Mouse (Mus musculus) hindbrain, embryonic 15.5 days (tissue): Measurements from ENCODE around the gene Pnpla8. TPM values are rescaled to one million over a fixed set of nuclear protein-coding genes. Genes with fewer than 3 reads are reported as not detected.

Experiments used
- ATAC-seq: fragments of 200-750 bp; cut with Nextera tagmentation; 2 replicates; pipeline ENCODE4 v1.8.0; 2017; ENCODE audit warnings: low read depth, moderate number of reproducible peaks, moderate TSS enrichment; ENCODE audit not compliant: low FRiP score
- H3K27ac ChIP-seq: fragments of 300-500 bp; sonication (generic); replicated peaks from 2 replicates; pipeline ENCODE4 v1.5.1; 2015; ENCODE audit warnings: mild to moderate bottlenecking, inconsistent platforms
- H3K27me3 ChIP-seq: fragments of 300-500 bp; sonication (generic); 2 replicates; pipeline ENCODE4 v1.6.1; 2015; ENCODE audit warnings: control low read depth, inconsistent platforms
- H3K36me3 ChIP-seq: fragments of 300-500 bp; sonication (generic); 2 replicates; pipeline ENCODE4 v1.6.1; 2015; ENCODE audit warnings: control low read depth, inconsistent platforms
- H3K4me1 ChIP-seq: fragments of 300-500 bp; sonication (generic); replicated peaks from 2 replicates; pipeline ENCODE4 v1.6.1; 2015; ENCODE audit warnings: control low read depth, inconsistent platforms
- H3K4me2 ChIP-seq: fragments of 300-500 bp; sonication (generic); 2 replicates; pipeline ENCODE4 v1.6.1; 2015; ENCODE audit warnings: moderate library complexity, mild to moderate bottlenecking, inconsistent platforms
- H3K4me3 ChIP-seq: fragments of 300-500 bp; sonication (generic); 2 replicates; pipeline ENCODE4 v1.5.1; 2015; ENCODE audit warnings: mild to moderate bottlenecking, inconsistent platforms
- H3K9ac ChIP-seq: fragments of 300-500 bp; sonication (generic); 2 replicates; pipeline ENCODE4 v1.6.1; 2015; ENCODE audit warnings: inconsistent platforms
- H3K9me3 ChIP-seq: fragments of 300-500 bp; sonication (generic); 2 replicates; pipeline ENCODE4 v1.6.1; 2016; ENCODE audit warnings: control low read depth, inconsistent platforms
- WGBS: fragments of 180-500 bp; shearing (Covaris S2); methylation state at CpG from one replicate; pipeline ENCODE4 v1.1.7; 2015; 5-methylcytosine and 5-hydroxymethylcytosine counted together
- polyA plus RNA-seq: library from polyadenylated mRNA; unstranded; fragments of >200 nt; fragmentation: Nextera tagmentation; extraction: Ambion mirVana; gene quantifications from 2 replicates; pipeline ENCODE4 v1.2.1, GENCODE M21; 2015

Pnpla8 gene
- polyA plus RNA-seq, 1 experiment from 2014 or later, result 125 TPM

DNA sequence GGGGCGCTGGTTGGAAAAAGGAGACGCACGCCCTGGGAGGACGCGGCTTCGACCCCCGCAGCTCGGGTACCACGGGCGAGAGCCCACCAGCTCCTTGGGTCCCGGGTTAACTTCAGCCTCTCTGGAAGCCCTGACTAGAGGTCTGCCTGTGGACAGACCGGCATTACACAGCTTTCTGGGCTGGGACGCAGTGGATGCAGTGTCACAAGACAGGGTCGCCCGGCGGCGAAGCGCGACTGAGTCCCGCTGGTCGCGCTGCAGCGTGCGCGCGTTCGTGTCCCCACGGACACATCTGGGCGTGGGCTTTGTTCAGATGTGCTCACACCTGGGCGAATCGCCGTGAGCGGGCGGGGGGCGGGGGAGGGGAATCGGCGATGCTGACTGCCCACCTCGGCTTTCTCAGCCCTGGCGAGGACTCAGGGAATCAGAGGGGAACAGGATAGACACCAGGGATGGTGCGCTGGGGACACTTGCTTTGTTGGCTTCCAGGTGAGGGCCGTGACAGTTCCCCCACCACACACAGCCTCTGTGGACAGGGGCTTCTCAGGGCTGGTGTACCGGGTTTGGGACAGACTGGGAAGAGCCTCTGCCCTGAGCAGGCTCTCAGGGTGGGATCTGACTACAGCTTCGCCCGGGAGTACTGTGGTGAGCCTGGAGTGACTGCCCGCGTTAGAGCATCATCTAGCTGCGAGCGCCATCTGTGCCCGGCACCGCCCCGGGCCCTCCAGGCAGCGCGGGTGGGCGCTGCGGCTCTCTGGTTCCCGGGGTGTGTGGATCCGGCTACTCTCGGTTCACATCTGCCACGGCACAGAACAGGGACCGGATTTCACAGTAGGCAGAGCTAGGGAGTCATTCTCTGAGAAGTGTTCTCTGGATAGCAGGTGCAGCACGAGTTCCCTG, 108.4 kb downstream of the Pnpla8 start:
- peak; percentile 77 for ATAC-seq

DNA sequence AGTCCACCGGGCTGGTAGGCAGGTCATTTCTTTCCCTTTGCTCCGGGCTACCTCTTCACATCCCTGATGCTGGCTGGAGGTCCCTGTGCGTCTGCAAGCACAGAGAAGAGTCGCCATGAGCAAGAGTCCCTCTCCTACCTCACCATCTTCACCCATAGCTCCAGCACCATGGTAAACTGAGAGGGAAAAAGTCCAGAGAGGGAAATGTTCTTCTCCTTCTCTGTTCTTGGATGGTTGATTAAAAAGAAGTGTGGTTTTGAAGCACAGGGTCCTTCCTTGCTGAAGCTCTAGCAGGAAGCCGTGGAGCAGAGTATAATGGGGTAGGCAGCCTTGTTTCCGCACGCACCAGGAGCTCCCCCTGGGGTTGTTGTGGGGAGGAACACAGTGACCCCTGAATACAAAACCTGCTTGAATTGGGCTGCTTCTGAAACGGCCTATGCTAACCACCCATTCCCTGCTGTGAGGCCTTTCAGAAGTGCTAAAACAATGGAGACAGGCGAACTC, 109.1 kb downstream of the Pnpla8 start:
- Histone ChIP-seq H3K27ac (peak overlapping the region; percentile 88), H3K4me1 (peaks cover 28% of the 10 kb centered on the region), H3K9ac (peak overlapping the region; percentile 77), H3K27me3 (no peaks in the 10 kb centered on the region), H3K4me3 (peak overlapping the region; percentile 62), H3K4me2 (peak overlapping the region; percentile 63), H3K9me3 (no peaks in the 10 kb centered on the region), H3K36me3 (no peaks in the 10 kb centered on the region)
- under 1% methylated on average over 9 of the region's 9 CpGs for WGBS
- ATAC-seq, result peak; percentile 3; the same call in 1 of the 2 replicates

More for the DNA sequence above, 108.4 kb downstream of the Pnpla8 start:
- Histone ChIP-seq H3K4me1 (peaks cover 28% of the 10 kb centered on the region), H3K4me3 (peak overlapping the region; percentile 62), H3K9ac (peak overlapping the region; percentile 77), H3K9me3 (no peaks in the 10 kb centered on the region), H3K27ac (peak overlapping the region; percentile 88), H3K4me2 (peak overlapping the region; percentile 63), H3K27me3 (no peaks in the 10 kb centered on the region), H3K36me3 (no peaks in the 10 kb centered on the region)
- WGBS, result under 1% methylated on average over 61 of the region's 61 CpGs

DNA sequence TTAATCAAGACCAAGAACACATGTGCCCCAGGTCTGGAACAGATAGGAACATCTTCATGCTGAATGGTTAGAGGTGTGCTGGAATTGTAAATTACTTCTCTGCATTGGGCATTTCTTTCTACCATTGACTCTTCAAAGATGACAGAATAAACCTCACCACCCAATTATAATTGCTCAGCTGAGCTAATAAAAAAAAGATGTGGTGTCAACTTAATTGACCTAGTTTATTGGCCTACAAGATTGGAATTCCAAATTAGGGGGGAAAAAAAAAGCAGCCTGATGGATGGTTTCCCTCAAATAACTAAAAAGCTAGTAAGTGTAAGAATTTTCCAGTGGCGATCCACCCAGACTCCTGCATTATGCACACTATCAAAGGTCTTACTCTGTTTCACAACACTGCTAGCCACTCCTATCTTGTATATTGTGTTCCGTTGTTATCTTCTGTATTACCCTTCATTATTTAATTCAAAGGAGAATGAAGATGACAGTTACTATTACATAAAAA, 116.0 kb downstream of the Pnpla8 start:
- H3K36me3 ChIP-seq, result no peaks in the 10 kb centered on the region
- H3K27ac ChIP-seq, result no peak overlapping the region
- no peak overlapping the region for H3K4me3 ChIP-seq
- 50% methylated on average over 2 of the region's 2 CpGs for WGBS
- no peak overlapping the region for H3K9ac ChIP-seq
- no peak for ATAC-seq
- H3K4me1 ChIP-seq, result peaks cover 26% of the 10 kb centered on the region
- no peak overlapping the region for H3K4me2 ChIP-seq
- no peaks in the 10 kb centered on the region for H3K27me3 ChIP-seq
- H3K9me3 ChIP-seq, result no peaks in the 10 kb centered on the region

DNA sequence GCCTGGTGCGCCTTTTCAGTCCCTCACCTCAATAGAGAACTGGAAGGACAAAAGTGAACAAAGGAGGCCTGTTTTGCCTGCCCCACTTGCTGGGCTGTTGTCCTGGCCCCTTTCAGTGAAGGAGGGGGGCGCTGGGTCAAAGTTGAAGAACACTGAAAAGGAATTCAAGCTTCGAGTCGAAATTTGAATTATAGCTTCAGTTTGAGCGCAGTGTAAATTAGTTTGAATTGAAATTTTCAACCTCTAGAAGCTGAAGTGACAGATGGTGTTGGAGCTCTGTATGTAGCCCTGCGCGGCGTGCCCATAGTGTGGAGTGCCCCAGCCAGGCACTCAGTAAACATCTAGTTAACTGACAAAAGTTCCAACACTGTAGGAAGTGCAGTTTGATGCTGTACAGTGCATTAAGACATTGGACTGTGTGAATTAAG, 117.0 kb downstream of the Pnpla8 start:
- 13% methylated on average over 8 of the region's 8 CpGs for WGBS
- H3K4me1 ChIP-seq, result peaks cover 21% of the 10 kb centered on the region
- H3K9me3 ChIP-seq, result no peaks in the 10 kb centered on the region
- H3K27me3 ChIP-seq, result no peaks in the 10 kb centered on the region
- no peak overlapping the region for H3K4me3 ChIP-seq
- H3K36me3 ChIP-seq, result no peaks in the 10 kb centered on the region
- peak; percentile 89 for ATAC-seq
- peak overlapping the region; percentile 69 for H3K27ac ChIP-seq
- no peak overlapping the region for H3K9ac ChIP-seq
- peak overlapping the region; percentile 29; the same call in 1 of the 2 replicates for H3K4me2 ChIP-seq

DNA sequence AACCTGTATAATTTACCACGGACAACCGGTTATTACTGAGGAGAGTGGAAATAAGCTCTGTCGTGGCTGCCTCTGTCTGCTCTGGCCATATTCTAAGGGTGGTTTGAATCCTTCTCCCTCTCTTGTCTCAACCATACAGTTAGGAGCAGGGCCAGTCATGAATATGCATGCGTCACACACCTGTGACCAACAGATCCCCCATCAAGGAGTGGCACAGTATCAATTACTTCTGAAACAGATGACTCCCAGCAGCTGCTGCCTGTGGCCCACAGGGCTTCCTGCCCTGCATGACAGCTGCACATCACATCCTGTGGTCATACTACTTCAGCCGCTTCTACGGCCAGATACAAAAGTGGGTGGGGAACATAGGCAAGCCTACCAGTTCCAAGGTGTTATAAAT, 122.9 kb downstream of the Pnpla8 start:
- no peak overlapping the region for H3K4me3 ChIP-seq
- H3K4me1 ChIP-seq, result peaks cover 27% of the 10 kb centered on the region
- WGBS, result 52% methylated on average over 6 of the region's 6 CpGs
- H3K9ac ChIP-seq, result no peak overlapping the region
- ATAC-seq, result peak; percentile 60
- H3K9me3 ChIP-seq, result no peaks in the 10 kb centered on the region
- H3K27ac ChIP-seq, result no peak overlapping the region
- H3K4me2 ChIP-seq, result no peak overlapping the region
- no peaks in the 10 kb centered on the region for H3K27me3 ChIP-seq
- no peaks in the 10 kb centered on the region for H3K36me3 ChIP-seq

DNA sequence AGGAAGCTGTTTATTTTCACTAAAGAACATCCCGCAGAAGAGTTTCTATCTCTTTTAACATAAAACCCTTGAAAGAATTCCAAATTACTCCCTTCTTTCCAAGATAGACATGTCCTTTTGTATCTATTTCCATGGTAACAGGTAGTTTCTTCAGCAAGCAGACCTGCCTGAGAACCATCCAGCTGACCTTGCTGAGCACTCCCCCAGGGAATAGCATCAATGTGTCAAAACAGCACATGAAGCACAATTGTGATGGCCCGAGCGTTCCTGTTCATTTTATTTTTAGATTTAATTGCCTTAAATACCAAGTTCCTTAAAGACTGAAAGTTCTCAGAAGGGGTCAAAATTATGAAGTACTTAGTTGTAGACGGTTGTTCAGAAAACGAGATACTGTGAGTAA, 124.1 kb downstream of the Pnpla8 start:
- H3K36me3 ChIP-seq, result no peaks in the 10 kb centered on the region
- no peak for ATAC-seq
- no peaks in the 10 kb centered on the region for H3K9me3 ChIP-seq
- no peak overlapping the region for H3K4me3 ChIP-seq
- no peak overlapping the region for H3K9ac ChIP-seq
- H3K4me2 ChIP-seq, result no peak overlapping the region
- H3K4me1 ChIP-seq, result peaks cover 27% of the 10 kb centered on the region
- H3K27me3 ChIP-seq, result no peaks in the 10 kb centered on the region
- 32% methylated on average over 5 of the region's 5 CpGs for WGBS
- no peak overlapping the region for H3K27ac ChIP-seq

DNA sequence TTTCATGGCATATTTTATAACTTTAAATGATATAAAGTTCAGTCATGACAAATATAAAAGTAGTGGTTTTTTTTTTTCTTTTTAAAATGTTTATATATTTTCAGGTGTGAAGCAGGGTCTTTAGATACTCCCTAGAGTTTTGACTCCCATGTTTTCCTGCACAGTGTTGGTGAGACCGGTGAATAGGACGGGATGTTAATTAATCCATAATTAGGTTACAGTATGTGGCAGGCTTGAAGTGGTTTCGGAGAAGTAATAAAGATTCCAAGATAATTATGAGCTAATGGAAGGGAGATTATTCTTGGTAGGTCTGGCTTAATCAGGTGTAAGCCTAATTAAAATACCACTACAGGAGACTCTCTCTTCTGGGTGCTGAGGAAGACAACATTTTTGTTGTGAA, 125.0 kb downstream of the Pnpla8 start:
- no peak overlapping the region for H3K27ac ChIP-seq
- H3K4me2 ChIP-seq, result no peak overlapping the region
- H3K9me3 ChIP-seq, result no peaks in the 10 kb centered on the region
- H3K4me3 ChIP-seq, result no peak overlapping the region
- H3K9ac ChIP-seq, result no peak overlapping the region
- peaks cover 27% of the 10 kb centered on the region for H3K4me1 ChIP-seq
- no peak for ATAC-seq
- H3K27me3 ChIP-seq, result no peaks in the 10 kb centered on the region
- WGBS, result 47% methylated on average over 3 of the region's 3 CpGs
- H3K36me3 ChIP-seq, result no peaks in the 10 kb centered on the region

DNA sequence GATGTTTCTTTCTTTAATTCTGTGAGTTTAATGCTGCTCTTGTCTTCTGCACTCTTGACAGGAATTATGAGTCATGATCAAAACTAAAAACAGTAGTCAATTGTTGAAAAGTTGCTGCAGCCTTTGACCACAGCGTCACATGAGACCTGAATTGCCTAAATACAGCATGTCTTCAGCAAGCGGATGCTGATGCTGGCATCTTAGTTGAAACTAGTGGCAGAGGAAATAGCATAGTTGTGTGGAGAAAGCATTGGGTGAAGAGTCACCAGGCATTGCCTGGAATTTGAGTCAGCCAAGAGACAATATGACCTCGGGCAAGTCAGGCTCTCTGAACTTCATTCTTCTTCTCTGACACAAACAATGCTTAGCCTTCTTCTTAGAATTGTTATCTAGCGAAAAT, 133.9 kb downstream of the Pnpla8 start:
- no peaks in the 10 kb centered on the region for H3K4me1 ChIP-seq
- H3K27ac ChIP-seq, result no peak overlapping the region
- H3K36me3 ChIP-seq, result no peaks in the 10 kb centered on the region
- WGBS, result 83% methylated on average over 4 of the region's 4 CpGs
- no peaks in the 10 kb centered on the region for H3K9me3 ChIP-seq
- no peaks in the 10 kb centered on the region for H3K27me3 ChIP-seq
- no peak overlapping the region for H3K4me2 ChIP-seq
- H3K9ac ChIP-seq, result no peak overlapping the region
- no peak overlapping the region for H3K4me3 ChIP-seq
- ATAC-seq, result no peak

DNA sequence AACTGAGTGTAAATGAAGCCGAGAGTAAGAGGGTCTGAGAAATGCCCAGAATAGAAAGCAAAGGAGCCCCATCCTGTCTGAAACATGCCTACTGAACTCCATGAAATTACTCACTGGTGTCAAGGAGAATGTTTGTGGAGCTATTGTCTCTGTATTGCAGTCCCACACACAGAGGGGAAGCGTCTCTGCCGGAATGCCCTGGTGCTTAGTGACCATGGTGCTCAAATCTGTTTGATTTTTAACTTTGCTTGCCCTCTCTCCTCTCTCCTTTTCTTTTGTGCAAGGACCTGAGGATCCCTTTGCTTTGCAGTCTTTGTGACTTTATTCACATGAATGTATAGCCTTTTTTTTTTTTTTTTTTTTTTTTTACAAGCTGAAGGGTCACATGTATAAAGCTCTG, 136.3 kb downstream of the Pnpla8 start:
- Histone ChIP-seq H3K4me1 (no peaks in the 10 kb centered on the region), H3K27ac (no peak overlapping the region), H3K9ac (no peak overlapping the region), H3K36me3 (no peaks in the 10 kb centered on the region), H3K4me3 (no peak overlapping the region), H3K9me3 (no peaks in the 10 kb centered on the region), H3K27me3 (no peaks in the 10 kb centered on the region), H3K4me2 (no peak overlapping the region)
- ATAC-seq, result no peak
- 4% methylated on average over 3 of the region's 3 CpGs for WGBS

DNA sequence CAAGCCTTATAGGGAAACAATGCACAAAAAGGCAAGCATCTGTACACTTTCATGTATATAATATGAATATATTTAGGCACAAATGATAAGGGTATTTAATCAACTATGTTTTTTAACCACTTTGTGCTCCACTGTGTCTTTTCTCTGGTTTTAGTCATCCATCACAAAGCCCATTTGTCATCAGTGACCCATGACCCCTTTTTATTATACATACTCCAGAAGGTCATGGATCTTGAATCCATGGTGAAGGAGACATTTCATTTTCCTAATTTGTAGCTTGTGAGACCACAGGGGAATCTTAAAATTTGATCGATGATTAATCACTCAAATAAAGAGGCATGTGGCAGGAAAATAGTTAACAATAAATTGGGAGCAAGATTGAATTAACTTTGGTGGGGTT, 136.7 kb downstream of the Pnpla8 start:
- no peaks in the 10 kb centered on the region for H3K9me3 ChIP-seq
- WGBS, result 35% methylated on average over 1 of the region's 1 CpGs
- no peak overlapping the region for H3K4me2 ChIP-seq
- no peaks in the 10 kb centered on the region for H3K27me3 ChIP-seq
- no peaks in the 10 kb centered on the region for H3K36me3 ChIP-seq
- no peak overlapping the region for H3K4me3 ChIP-seq
- no peak overlapping the region for H3K27ac ChIP-seq
- no peak overlapping the region for H3K9ac ChIP-seq
- no peaks in the 10 kb centered on the region for H3K4me1 ChIP-seq
- no peak for ATAC-seq

DNA sequence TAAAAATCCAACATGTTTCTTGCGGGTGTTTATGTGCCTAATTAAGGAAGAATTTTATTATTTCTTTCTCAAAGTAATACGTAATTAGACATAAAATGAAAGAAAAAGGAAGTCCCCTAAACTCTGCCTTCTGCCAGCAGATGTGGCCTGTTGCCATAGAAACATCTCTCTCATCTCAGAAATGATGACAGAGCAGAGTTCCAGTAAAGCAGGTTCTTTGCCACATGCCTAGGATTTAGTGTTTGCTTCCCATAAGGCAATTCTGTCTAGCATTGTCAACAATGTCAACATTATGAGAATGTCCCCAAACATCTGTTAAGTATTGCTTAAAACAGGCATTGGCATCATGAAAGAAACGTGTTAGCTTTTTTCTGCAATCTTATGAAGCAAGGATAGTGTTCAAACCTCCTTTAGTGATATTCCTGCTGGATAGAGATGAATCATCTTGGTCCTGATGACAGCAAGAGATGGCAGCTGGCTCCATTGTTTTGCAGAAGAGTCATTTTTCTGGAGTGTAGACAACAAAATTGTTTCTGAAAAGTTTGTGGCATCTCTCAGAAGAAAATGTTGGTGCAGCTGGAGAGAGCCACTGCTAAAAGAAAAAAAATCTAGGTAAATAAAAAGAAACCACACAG, 150.0 kb downstream of the Pnpla8 start:
- no peak overlapping the region for H3K9ac ChIP-seq
- no peaks in the 10 kb centered on the region for H3K36me3 ChIP-seq
- H3K4me1 ChIP-seq, result peaks cover 28% of the 10 kb centered on the region
- H3K27ac ChIP-seq, result 0 out of 2 replicates have a peak overlapping the region, but pooled peaks have one; percentile 8
- no peak for ATAC-seq
- no peak overlapping the region for H3K4me2 ChIP-seq
- WGBS, result 47% methylated on average over 3 of the region's 3 CpGs
- no peaks in the 10 kb centered on the region for H3K27me3 ChIP-seq
- no peaks in the 10 kb centered on the region for H3K9me3 ChIP-seq
- no peak overlapping the region for H3K4me3 ChIP-seq
